Mouse (Mus musculus): ENCODE data around the gene Ick. TPM values are rescaled to one million over a fixed set of nuclear protein-coding genes. Genes with fewer than 3 reads are reported as not detected.

Gene Ick
- polyA plus RNA-seq, 1 experiment: 18.2 TPM

DNA sequence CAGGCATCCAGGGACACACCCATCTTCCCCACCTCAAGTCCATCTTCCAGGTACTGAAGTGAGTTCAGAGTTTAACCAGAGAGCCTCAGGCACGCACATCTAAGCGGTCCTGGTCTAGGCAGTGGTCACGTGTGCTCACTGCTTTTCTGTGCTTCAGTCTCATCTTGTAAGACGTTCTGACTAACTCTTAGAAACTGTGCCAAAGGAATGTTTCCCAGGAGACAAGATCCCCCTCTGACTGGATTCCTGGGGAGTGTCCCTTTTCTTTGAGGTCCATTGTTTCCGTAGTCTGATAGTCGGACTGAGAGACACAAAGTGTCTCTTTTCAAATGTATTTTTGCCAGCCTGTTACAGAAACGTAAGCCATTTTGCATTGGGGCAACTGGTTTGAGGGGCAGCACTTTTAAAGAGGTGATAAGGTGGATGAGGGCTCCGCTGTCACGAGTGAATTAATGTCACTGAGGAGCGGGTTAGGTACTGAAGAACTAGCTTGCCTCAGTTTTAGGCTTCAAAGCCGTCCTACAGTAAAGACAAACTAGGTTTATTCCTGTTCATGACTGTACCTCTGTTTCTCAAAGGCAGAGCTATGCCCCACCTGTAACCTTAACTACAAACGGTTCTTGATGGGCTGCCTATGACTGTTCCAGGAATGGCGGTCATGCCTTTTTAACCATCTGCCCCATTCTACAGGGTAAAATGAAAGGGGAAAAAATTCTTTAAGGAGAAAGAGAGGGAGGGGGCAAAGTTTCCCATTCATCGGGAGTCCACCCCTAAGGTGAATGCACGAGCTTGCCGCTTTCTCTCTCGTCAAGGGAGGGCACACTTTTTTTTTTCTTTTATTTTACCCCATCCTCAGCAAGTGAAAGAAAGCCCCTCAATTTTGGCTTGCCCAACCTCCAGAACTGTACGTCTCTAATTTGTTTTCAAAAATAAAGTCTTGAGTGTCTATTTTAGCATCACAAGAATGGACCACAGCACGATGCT, 82.0 kb downstream of the Ick start:
- no peak for DNase-seq (ENCODE audit: low spot score)

GRCm38 (mm10) chr9:78191736-78192135, 82.7 kb downstream of the Ick start:
- no peak for DNase-seq (ENCODE audit: low spot score)

DNA sequence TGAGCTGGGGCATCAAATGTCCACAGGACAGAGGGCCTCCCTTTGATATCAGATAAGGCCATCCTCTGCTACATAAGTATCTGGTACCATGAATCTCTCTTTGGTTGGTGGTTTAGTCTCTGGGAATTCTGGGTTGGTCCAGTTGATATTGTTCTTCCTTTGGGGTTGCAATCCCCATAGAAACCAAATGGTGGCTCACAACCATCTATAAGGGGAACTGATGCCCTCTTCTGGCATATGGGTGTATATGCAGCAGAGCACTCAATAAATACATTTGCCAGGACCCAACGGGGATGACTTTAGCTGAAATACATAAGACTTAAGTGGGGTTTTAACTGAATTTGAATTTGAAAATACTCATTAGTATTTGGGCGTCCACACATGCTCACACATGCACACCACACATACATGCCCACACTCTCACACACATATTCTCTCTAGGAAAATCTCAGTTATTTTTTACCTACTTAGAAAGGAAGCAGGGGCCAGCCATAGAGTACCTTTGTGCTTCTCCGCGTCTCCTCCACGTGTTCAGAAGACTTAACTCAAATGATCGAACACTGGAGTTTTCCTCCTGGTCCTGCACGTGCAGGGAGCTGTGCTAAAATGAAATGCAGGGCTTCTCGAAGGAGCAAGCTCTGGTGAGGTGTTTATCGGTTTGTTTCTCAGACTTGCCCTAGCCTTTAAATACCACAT, 85.1 kb downstream of the Ick start:
- DNase-seq (ENCODE audit: low spot score): no peak

DNA sequence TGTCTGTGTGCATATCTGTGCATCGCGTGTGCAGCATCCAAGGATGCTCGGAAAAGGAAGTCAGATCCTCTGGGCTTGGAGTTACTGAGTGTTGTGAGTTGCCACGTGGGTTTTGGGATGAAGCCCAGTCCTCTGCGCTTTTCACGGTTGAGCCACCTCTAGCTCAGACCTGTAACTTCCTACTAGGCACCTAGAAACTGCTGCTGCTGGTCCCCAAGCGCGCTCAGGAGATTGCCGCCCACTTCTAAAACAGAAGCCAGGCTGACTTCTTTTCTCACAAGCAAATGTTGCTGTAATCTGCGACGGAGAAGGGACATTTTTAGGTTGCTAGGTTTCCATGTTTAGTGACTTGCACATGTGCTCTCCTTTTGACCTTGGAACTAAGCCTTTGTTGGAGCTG, 86.0 kb downstream of the Ick start:
- DNase-seq (ENCODE audit: low spot score): no peak

- DNase-seq (ENCODE audit: low spot score): no peak
These were observed 88.8 kb downstream of the Ick start for GRCm38 (mm10) chr9:78197801-78198200.

GRCm38 (mm10) chr9:78204194-78204593, 95.2 kb downstream of the Ick start:
- DNase-seq (ENCODE audit: low spot score): no peak

DNA sequence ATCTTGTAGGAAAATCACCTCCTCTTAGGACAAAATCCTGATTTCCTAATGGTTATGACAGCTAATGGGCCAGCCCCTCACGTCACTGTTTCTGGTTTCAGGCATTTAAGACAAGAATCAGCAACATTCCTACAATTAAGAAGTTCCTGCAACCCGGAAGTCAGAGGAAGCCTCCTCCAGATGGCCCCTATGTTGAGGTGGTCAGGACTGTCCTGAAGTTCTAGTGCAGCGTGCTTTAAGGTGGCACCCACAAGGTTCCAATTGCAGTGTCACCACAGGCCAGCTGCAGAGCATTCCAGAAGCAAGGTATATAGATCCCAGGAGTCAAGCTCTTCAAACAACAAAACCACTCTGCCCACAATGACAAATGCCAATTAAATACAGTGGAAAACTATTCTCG, 100.0 kb downstream of the Ick start:
- DNase-seq (ENCODE audit: low spot score): no peak

- peak; percentile 17 for DNase-seq (ENCODE audit: low spot score)
These were observed 101.1 kb downstream of the Ick start for GRCm38 (mm10) chr9:78210079-78210478.

DNA sequence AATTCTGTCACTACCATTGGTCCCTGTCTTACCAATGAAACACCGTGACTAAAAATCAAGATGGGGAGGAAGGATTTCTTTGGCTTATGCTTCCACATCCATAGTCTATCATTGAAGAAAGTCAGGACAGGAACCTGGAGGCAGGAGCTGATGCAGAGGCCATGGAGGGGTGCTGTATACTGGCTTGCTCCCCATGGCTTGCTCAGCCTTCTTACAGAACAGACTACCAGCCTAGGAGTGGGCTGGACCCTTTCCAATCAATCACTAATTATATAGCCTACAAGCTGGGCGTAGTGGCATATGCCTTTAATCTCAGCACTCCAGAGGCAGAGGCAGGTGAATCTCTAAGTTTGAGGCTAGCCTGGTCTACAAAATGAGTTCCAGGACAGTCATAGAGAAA, 101.8 kb downstream of the Ick start:
- peak; percentile 12 for DNase-seq (ENCODE audit: low spot score)

DNA sequence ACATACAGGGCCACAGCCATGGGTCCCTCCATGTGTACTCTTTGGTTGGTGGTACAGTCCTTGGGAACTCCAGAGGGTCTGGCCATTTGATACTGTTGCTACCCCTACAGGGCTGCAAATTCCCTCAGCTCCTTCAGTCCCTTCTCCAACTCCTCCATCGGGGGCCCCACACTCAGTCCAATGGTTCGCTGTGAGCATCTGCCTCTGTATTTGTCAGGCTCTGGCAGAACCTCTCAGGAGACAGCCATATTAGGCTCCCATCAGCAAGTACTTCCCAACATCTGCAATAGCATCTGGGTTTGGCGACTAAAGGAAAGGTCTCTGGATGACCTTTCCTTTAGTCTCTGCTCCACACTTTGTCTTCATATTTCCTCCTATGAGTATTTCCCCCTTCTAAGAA, 102.5 kb downstream of the Ick start:
- DNase-seq (ENCODE audit: low spot score): peak; percentile 15

DNA sequence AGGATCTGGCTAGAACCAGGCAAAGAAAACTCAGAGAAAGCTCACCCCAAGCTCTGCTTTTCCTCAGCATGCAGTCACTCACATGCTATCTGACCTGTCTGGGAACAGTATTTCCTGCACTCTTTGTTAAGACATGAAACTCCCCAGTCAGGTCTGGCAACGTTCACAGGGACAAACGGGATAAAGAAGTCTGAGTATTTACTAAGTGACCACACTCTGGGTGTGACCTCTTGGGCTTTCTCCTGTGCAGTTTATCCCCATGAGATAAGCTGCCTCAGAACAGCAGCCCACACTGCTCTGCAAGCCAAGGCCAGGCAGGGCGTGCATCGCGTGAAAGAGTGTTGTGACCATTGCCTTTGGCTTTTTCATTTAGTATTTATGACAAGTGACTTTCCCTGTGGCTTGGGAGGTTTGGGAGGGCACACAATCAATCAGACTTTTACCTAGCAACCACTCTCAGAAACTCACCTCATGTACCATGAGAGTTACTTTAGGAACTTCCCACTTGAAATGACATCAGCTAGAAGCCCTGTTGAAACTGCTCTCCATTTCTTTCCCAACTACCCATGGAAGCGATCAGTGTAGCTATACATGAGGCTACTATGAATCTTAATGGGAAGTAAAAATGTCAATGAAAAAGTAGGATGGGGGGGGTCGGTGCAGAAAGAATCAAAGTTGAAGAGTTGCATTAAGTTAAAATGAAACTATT, 103.5 kb downstream of the Ick start:
- DNase-seq (ENCODE audit: low spot score): no peak

DNA sequence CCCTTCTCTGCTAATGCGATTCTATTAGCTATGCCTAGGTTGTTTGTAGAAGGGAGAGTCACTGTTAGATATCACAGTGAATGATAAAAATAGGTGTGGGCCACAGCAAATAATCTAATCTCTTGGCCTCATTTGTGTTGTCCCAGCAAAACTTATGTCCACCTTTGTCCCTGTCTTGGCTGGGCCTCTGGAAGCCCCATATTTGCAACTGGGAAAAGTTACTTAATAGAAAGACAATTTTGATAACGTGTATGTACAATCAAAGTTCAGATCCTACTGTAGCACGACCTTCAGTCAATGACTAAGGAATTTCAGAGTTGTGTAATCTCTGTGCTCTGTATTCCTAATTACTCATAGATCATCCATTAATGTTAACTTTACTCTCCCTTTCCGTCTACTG, 108.1 kb downstream of the Ick start:
- DNase-seq (ENCODE audit: low spot score): no peak

Other genes with a start within 250 kb of the Ick start
- 59.3 and 70.3 TPM in 2 replicates for gene Elovl5, start 191.8 kb upstream of the Ick start, polyA plus RNA-seq (2012; rRNA removed)
- gene Gcm1, start 57.3 kb upstream of the Ick start, polyA plus RNA-seq (2012; rRNA removed): not detected in 2 replicates
- 80.0 and 81.1 TPM in 2 replicates for gene Fbxo9, start 127 bp upstream of the Ick start, polyA plus RNA-seq (2012; rRNA removed)
- gene Gsta4, start 73.6 kb downstream of the Ick start, polyA plus RNA-seq (2012; rRNA removed): 1,883 and 2,290 TPM in 2 replicates
- gene Gsta1, start 121.5 kb downstream of the Ick start, polyA plus RNA-seq (2012; rRNA removed): 6.8 and 7.6 TPM in 2 replicates
- 4.0 and 4.5 TPM in 2 replicates for gene Gm3776, start 147.9 kb downstream of the Ick start, polyA plus RNA-seq (2012; rRNA removed)
- 0.28 and 0.44 TPM in 2 replicates for gene Gm10639, start 180.7 kb downstream of the Ick start, polyA plus RNA-seq (2012; rRNA removed)
- not detected in 2 replicates for gene Omt2a, start 205.6 kb downstream of the Ick start, polyA plus RNA-seq (2012; rRNA removed)
- not detected in 2 replicates for gene Omt2b, start 218.4 kb downstream of the Ick start, polyA plus RNA-seq (2012; rRNA removed)
- gene Gsta2, start 246.6 kb downstream of the Ick start, polyA plus RNA-seq (2012; rRNA removed): 27.0 and 28.7 TPM in 2 replicates

Data from urinary bladder, adult 2 months (tissue).